Mouse (Mus musculus) adrenal gland, postnatal 0 days (tissue): Measurements from ENCODE around the gene Mcrip1. TPM values are rescaled to one million over a fixed set of nuclear protein-coding genes. Genes with fewer than 3 reads are reported as not detected.

Experiments
- polyA plus RNA-seq: library from polyadenylated mRNA; unstranded; fragments of >200 nt; fragmentation: Nextera tagmentation; extraction: Ambion mirVana; gene quantifications from 2 replicates; pipeline ENCODE4 v1.2.1, GENCODE M21; 2015

The Mcrip1 gene
- 173 and 184 TPM in 2 replicates for polyA plus RNA-seq

DNA sequence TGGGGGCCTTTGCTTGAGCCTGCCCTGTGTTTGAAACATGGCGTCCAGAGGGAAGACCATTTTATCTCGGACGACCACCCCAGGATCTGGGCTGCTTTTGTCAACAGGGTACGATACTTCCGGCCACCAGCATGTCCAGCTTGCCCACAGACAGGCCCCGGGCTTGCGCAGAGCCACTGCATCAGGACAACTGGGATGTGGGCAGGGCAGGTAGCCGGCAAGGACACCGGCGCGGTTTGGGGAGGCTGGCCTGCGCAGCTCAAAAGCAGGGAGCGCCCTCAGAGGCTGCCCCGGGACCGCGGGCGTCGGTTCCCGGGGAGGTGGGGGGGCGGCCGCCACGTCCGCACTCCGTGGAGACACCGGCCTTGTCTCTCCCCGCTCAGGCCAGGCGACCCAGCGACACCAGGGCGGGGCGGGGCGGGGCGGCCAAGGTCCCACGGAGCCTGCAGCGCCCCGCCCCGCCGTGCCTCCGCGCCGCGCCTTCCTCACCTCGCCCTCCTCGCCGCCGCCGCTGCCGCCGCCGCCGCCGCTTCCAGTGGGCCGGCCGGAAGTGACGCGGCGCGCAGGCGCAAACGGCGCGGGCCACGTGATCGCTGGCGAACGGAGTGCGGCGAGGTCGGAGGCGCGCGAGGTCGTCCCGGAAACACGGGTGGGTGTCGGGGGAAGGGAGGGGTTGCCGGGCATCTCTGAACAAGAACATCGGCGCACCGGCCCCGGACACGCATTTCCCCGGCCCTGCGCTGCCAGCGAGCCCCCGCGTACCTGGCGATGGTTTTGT is at the start of gene Mcrip1:
Gene Mcrip1 (minus strand): TSS at position 560 of the 778 bp plus-strand sequence.

DNA sequence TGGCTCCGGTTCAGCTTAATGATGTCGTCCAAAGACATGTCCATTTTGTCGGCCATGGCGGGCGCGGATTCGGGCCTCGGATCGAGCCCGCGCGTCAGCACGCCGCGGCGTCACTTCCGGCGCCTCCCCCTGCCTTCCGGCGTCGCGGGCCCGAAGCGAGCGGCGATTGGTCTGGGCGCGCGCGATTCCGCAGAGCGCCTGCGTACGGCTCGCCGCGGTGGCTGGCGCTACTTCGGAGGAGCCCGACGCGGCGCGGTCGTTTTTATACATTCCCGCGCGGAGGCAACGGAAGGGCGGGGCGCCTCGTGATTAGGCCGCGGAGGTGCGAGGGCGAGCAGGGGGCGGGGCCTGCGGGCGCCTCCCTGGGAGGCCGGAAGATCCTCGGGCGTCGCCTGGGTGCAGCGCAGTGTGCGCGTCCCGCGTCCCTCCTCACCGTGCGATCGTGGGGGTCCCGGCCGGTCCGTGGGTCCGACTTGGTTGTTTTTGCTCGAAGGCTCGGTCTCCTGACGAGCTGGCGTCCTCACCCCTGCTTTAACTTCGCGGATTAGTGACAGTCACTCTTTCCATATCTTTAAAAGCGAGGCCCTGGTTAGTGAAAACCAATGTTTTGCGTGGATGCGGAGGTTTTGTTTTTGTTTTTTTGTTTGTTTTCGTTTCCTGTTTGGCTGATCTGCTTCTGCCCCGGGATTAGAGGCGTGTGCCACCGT is 48.9 kb upstream of the Mcrip1 start, which contains the start of the genes Alyref and Anapc11:
Gene Alyref (minus strand): TSS at position 83 of the 707 bp plus-strand sequence.
Gene Anapc11 (plus strand): TSS at position 139 of the 707 bp plus-strand sequence.

DNA sequence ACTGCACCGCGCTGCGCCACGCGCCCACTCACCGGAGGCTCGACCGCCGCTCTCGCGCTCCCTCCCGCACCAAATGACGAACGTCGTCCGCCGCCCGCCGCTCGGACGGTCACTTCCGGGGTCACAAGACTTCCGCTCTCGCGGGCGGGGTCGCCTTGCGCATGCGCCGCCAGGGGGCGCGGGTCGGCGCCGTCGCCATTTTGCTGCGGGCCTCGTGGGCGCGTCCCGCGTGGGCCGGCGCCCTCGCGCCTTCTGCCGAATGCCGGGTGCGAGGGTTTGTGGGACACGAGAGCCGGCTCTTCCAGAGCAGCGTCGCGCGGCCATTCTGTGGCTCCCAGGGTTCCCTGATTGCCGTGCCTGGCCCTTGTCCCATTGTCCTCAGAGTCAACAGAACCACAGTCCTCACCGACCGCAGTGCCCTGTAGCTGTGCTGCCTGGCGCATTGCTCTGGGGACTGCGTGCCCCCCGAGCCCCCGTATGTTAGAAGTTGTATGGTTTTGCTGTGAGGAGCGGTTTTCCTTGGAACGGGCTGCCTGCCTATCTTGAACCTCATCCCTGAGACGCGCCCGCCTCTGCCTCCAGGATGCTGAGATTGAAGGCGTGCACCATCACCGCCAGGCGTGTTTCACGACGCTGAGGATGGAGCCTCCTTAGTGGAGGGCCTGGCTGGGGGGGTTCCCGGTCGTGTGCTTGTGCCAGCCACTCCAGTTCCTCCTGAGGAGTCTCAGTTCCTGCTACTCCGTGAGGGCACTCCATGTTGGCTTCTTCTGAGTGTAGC is 32.2 kb upstream of the Mcrip1 start, which contains the start of gene Arhgdia:
Gene Arhgdia (minus strand): TSS at position 135 of the 778 bp plus-strand sequence.

DNA sequence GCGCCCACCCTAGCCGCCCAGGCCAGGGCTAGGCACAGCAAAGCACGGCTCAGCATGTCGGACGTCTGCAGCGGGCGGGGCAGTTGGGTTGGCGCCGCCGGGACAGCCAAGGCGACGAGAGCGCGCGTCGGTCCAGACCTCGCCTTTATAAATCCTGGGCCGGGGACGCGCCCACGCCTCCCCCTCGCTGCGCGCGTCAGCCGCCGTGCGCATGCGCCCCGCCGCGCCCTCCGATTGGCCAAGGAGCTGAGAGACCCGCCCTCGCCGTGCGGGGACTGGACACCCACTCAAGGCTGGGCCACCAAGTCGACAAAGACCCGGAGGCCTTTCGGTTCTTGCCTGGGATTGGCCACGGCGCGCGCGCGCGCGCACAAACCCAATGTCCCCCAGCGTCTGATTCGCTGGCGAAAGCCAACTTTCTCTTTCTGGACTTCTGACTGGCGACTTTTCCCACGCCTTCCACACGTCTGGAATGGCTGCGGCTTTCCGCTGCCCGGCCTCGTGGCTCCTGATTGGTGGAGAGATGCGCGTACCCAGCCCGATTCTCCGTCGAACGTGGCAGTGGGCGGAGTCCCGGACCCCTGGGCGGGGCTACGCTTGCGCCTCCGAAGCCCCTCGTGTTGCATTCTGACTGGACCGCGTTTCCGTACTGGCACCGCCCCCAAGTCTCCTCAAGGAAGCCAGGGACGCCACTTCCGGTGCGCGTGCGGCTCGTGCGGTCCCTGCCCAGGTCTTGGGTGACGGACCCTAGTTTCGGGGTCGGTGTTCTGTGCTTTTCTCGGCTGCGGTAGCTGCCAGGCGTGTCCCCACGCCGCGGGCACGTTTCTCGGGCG is 23.4 kb upstream of the Mcrip1 start, which contains the start of gene P4hb:
Gene P4hb (minus strand): TSS at position 502 of the 833 bp plus-strand sequence.

DNA sequence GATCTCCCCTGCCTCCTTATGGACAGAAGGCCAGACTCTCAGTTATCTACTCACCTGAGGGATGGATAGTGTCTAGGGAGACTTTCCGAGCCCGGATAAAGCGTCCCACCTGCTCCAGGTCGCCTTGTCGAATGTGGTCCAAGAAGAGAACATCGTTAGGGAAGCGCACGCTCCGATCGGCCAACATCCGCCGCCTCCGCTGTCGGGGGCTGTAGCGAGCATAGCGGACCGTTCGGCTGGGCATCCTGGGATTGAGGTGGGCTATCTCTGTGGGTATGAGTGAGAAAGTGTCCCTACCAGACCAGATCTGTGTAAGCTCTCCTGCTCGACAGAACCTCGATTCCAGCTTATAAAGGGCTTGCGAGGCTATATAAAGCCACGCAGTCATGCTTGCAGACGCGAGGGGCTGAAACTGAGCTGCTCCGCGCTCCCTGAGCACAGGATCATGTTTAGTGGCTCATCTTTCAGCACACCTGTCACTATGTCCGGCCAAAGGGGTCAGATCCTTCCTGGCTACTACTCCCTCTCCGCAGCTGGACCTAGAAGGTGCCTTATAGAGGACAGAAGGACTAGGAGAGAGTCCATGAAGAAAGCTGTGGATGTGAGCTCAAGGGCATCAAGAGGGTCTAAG is 1.4 kb upstream of the Mcrip1 start, which contains the start of gene Ppp1r27:
Gene Ppp1r27 (minus strand): TSS at position 323 of the 631 bp plus-strand sequence.

DNA sequence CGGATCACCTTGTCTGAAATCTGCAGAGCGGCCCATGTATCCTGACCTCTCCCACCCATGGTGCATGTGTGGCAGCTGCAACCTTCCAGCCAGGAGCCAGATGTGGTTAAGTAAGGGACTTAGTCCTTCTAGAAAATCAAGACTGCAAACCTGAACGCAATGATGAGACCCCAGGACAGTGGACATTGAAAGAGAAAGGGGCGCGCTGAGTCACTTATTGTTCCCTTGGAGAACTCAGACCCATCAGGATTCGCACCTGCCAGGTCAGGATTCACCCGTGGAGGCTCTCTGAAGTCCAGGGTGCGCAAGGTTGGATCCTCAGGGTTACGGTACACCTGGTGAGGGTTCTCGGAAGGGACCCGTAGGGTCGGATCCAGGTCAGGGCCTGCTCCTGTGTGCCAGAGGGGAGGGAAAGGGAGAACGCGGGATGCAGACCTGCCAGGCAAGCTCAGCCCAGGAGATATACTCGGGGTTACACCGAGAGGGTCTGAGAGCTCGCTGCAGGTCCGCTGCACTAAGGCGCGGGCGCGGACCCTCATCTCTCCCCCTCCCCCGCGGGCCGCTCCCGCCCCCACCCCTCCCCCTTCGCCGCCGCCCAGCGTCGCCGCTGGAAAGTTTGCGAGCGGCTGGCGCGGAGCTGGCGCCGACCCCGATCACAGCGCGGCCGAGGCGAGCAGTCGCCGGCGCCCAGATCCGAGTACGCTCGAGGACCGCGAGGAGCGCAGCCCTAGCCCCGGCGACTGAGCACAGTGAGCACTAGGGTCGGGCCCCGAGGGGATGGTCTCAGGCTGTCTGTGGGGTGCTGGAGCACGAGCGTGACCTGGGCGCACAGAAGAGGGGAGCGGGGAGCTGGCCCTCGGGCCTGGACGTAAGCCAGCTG is 19.2 kb downstream of the Mcrip1 start, which contains the start of gene Gcgr:
Gene Gcgr (plus strand): TSS at position 615 of the 880 bp plus-strand sequence.

Other genes with a start within 250 kb of the Mcrip1 start
- gene Actg1, start 201.2 kb downstream of the Mcrip1 start, polyA plus RNA-seq, result 924 and 1,111 TPM in 2 replicates
- gene Fscn2, start 188.2 kb downstream of the Mcrip1 start, polyA plus RNA-seq, result 0.49 and 0.69 TPM in 2 replicates
- 15.2 and 21.4 TPM in 2 replicates for gene Faap100, start 171.0 kb downstream of the Mcrip1 start, polyA plus RNA-seq
- 20.4 and 26.7 TPM in 2 replicates for gene Nploc4, start 112.0 kb downstream of the Mcrip1 start, polyA plus RNA-seq
- gene Tspan10, start 107.1 kb downstream of the Mcrip1 start, polyA plus RNA-seq, result not detected in 2 replicates
- not detected in 2 replicates for gene Pde6g, start 96.2 kb downstream of the Mcrip1 start, polyA plus RNA-seq
- 54.3 and 83.5 TPM in 2 replicates for gene Oxld1, start 91.7 kb downstream of the Mcrip1 start, polyA plus RNA-seq
- gene Ccdc137, start 91.6 kb downstream of the Mcrip1 start, polyA plus RNA-seq, result 17.7 and 21.3 TPM in 2 replicates
- gene Arl16, start 82.1 kb downstream of the Mcrip1 start, polyA plus RNA-seq, result 38.6 and 47.5 TPM in 2 replicates
- gene Mrpl12, start 65.1 kb downstream of the Mcrip1 start, polyA plus RNA-seq, result 164 and 216 TPM in 2 replicates
- gene Slc25a10, start 57.9 kb downstream of the Mcrip1 start, polyA plus RNA-seq, result 37.8 and 83.2 TPM in 2 replicates
- gene Gcgr, start 19.0 kb downstream of the Mcrip1 start, polyA plus RNA-seq, result 2.4 and 2.5 TPM in 2 replicates
- gene Ppp1r27, start 1.4 kb upstream of the Mcrip1 start, polyA plus RNA-seq, result 0.39 and 1.3 TPM in 2 replicates
- gene P4hb, start 23.5 kb upstream of the Mcrip1 start, polyA plus RNA-seq, result 393 and 466 TPM in 2 replicates
- 318 and 341 TPM in 2 replicates for gene Arhgdia, start 31.9 kb upstream of the Mcrip1 start, polyA plus RNA-seq
- 271 and 273 TPM in 2 replicates for gene Alyref, start 48.6 kb upstream of the Mcrip1 start, polyA plus RNA-seq
- 152 and 197 TPM in 2 replicates for gene Anapc11, start 48.7 kb upstream of the Mcrip1 start, polyA plus RNA-seq
- gene Npb, start 58.8 kb upstream of the Mcrip1 start, polyA plus RNA-seq, result 1.7 and 3.3 TPM in 2 replicates
- 62.0 and 82.8 TPM in 2 replicates for gene Pcyt2, start 68.2 kb upstream of the Mcrip1 start, polyA plus RNA-seq
- 33.3 and 62.9 TPM in 2 replicates for gene Sirt7, start 75.5 kb upstream of the Mcrip1 start, polyA plus RNA-seq
- gene Mafg, start 83.9 kb upstream of the Mcrip1 start, polyA plus RNA-seq, result 18.1 and 19.0 TPM in 2 replicates
- 5.8 and 9.0 TPM in 2 replicates for gene Pycr1, start 94.0 kb upstream of the Mcrip1 start, polyA plus RNA-seq
- gene Myadml2, start 98.4 kb upstream of the Mcrip1 start, polyA plus RNA-seq, result 0.22 and 0.95 TPM in 2 replicates
- gene Notum, start 111.4 kb upstream of the Mcrip1 start, polyA plus RNA-seq, result 6.2 and 6.7 TPM in 2 replicates
- gene Aspscr1, start 123.2 kb upstream of the Mcrip1 start, polyA plus RNA-seq, result 103 and 122 TPM in 2 replicates
- 228 and 364 TPM in 2 replicates for gene Cenpx, start 164.0 kb upstream of the Mcrip1 start, polyA plus RNA-seq
- 22.0 and 34.8 TPM in 2 replicates for gene Lrrc45, start 164.2 kb upstream of the Mcrip1 start, polyA plus RNA-seq
- gene Rac3, start 171.7 kb upstream of the Mcrip1 start, polyA plus RNA-seq, result 18.1 and 52.1 TPM in 2 replicates
- gene Dcxr, start 177.6 kb upstream of the Mcrip1 start, polyA plus RNA-seq, result 54.9 and 76.1 TPM in 2 replicates
- gene Cbr2, start 182.4 kb upstream of the Mcrip1 start, polyA plus RNA-seq, result 16.6 and 17.6 TPM in 2 replicates
- 0.79 and 2.2 TPM in 2 replicates for gene Hmga1b, start 213.1 kb upstream of the Mcrip1 start, polyA plus RNA-seq
- gene Rfng, start 234.5 kb upstream of the Mcrip1 start, polyA plus RNA-seq, result 19.7 and 21.2 TPM in 2 replicates
- 119 and 156 TPM in 2 replicates for gene Gps1, start 234.5 kb upstream of the Mcrip1 start, polyA plus RNA-seq
- gene Dus1l, start 246.7 kb upstream of the Mcrip1 start, polyA plus RNA-seq, result 36.3 and 56.2 TPM in 2 replicates